Mouse (Mus musculus): ENCODE results near the gene Gm21663. TPM values are rescaled to one million over a fixed set of nuclear protein-coding genes. Genes with fewer than 3 reads are reported as not detected.
A peak's percentile ranks its signal among the peaks of the same experiment; 100 is the strongest.
"Not testable (repeated sequence)": the region's sequence is repeated elsewhere in the genome, so short reads cannot be mapped to it uniquely, and the experiment has no call there.

Gm21663 gene
- not detected for total RNA-seq (2021)

- DNase-seq; intact Hi-C loops (cut with DNase I): not testable (repeated sequence)
These were observed at the start of gene Gm21663 for GRCm38 (mm10) chr5:25942281-25942680. Gm21663 (minus strand) TSS chr5:25942381.

DNA sequence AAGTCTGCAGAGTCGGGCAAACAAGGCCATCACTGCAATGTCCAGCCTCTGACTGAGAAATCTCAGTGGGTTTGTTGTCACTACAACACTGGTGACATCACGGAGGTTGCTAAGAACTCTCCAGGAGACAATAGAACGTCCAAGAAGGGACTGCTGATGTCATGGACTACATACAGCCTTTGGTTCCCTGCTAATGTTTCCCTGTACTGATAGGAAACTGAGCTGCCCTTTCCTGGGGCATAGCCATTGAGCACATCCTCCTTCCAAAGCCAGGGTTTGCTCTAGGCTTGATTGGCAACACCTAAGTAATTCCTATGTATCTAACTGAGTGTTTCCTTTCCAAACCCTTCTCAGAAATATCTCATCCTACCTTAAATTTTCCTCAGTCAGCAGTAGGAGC is 46.4 kb upstream of the Gm21663 start, which contains the start of gene Gm21698:
Gene Gm21698, minus strand, starts transcription at position 101 of the 400 bp plus-strand sequence.
- intact Hi-C loops (cut with DNase I) = not testable (repeated sequence)

GRCm38 (mm10) chr5:25972563-25972962 is 30.4 kb upstream of the Gm21663 start, which contains the start of gene Gm21680:
Gm21680 (minus strand) TSS chr5:25972663.
- DNase-seq; intact Hi-C loops (cut with DNase I): not testable (repeated sequence)

More for the DNA sequence above, 46.4 kb upstream of the Gm21663 start, which contains the start of gene Gm21698:
- DNase-seq = not testable (repeated sequence)

DNA sequence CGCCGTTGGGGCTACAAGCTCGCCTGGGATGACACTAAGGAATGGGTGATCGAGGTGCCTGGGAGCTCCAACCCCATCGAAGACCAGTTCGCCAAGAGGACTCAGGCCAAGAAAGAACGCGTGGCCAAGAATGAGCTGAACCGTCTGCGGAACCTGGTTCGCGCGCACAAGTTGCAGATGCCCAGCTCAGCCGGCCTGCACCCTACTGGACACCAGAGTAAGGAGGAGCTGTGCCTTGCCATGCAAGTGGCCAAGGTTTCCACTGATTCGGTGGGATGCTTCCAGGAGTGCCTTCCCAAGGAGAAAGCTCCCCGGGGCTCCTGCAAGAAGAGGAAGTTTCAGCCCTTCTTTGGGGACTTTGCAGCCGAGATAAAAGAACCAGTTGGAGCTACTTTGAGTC is 14.9 kb upstream of the Gm21663 start:
- DNase-seq; intact Hi-C loops (cut with DNase I): not testable (repeated sequence)

- intact Hi-C loops (cut with DNase I); DNase-seq: not testable (repeated sequence)
These were observed 14.4 kb upstream of the Gm21663 start for GRCm38 (mm10) chr5:25956611-25957010.

DNA sequence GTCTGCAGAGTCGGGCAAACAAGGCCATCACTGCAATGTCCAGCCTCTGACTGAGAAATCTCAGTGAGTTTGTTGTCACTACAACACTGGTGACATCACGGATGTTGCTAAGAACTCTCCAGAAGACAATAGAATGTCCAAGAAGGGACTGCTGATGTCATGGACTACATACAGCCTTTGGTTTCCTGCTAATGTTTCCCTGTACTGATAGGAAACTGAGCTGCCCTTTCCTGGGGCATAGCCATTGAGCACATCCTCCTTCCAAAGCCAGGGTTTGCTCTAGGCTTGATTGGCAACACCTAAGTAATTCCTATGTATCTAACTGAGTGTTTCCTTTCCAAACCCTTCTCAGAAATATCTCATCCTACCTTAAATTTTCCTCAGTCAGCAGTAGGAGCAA is 12.1 kb upstream of the Gm21663 start, which contains the start of gene Gm21671:
Gene Gm21671, minus strand, starts transcription at position 101 of the 400 bp plus-strand sequence.
- intact Hi-C loops (cut with DNase I); DNase-seq: not testable (repeated sequence)

GRCm38 (mm10) chr5:25945391-25945790 is 3.2 kb upstream of the Gm21663 start:
- intact Hi-C loops (cut with DNase I); DNase-seq: not testable (repeated sequence)

DNA sequence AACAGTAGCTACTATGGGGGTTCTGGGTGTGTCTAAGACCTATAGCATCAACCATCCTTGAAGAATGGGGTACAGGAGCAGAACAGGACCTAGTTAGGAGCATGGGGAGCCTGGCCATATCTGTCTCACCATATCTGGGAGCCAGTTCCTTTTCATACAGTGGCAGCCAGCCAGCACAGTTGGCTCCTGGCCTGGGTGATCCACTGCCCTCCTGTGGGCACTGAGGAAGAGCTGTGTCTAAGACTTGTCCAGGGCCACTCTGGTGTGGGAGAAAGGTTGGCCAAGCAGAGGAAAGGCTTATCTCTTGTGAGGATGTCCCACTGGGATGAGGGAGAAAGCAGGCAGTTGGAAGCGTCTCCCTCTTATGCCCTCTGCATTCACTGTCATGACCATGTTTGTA is 50.9 kb downstream of the Gm21663 start:
- peak; percentile 65 to 76 for DNase-seq
- intact Hi-C loops (cut with DNase I) = no loop called here

DNA sequence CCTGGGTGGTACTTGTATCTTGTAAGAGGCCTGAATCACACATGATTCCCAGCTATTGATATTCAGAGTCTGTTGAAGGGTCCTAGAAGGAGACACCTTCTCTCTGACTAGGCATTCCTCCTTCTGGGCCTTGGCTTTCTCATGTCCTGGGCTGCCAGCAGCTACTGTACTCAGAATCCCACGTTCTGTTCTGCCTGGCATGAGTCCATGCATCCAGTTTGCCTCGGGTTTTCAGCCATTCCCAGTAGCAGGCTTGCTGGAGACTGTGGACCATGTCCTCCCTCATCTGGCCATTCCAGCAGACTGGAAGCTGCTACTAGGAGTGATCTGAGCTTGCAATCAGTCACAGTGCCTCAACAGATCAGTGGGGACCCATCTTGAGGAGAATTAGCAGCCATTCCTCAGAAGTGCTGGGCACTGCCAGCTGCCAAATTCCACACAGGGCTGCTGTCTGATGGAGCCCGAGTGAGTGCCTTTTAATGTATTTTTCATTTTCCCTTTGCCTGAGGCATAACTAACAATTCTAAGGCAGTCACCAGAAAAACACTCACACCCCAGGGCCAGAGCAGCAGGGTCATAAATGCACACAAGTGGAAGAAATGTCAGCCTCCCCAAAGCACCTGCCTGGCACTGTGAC is 52.3 kb downstream of the Gm21663 start:
- intact Hi-C loops (cut with DNase I) = no loop called here
- no peak for DNase-seq

- intact Hi-C loops (cut with DNase I) = no loop called here
- DNase-seq = no peak
These were observed 55.5 kb downstream of the Gm21663 start for GRCm38 (mm10) chr5:25886708-25887107.

Other genes with a start within 250 kb of the Gm21663 start
- 1 to 10 TPM; 5.6 to 7.2 TPM for gene Xrcc2, start 236.6 kb downstream of the Gm21663 start, total RNA-seq (2021)
- 10 to 100 TPM; 18.6 to 19.5 TPM for gene Actr3b, start 182.4 kb downstream of the Gm21663 start, total RNA-seq (2021)
- gene Gm21671, start 12.0 kb upstream of the Gm21663 start, total RNA-seq (2021) = not detected
- not detected for gene Gm21680, start 30.3 kb upstream of the Gm21663 start, total RNA-seq (2021)
- gene Gm21698, start 46.3 kb upstream of the Gm21663 start, total RNA-seq (2021) = not detected
- gene Gm1979, start 62.4 kb upstream of the Gm21663 start, total RNA-seq (2021) = not detected
- gene Gm5862, start 80.5 kb upstream of the Gm21663 start, total RNA-seq (2021) = not detected
- not detected for gene Speer4a, start 97.2 kb upstream of the Gm21663 start, total RNA-seq (2021)
- not detected for gene Gm7347, start 116.2 kb upstream of the Gm21663 start, total RNA-seq (2021)
- gene Gm10471, start 146.9 kb upstream of the Gm21663 start, total RNA-seq (2021) = not detected
- not detected for gene 5031410I06Rik, start 163.0 kb upstream of the Gm21663 start, total RNA-seq (2021)
- gene Gm10220, start 179.0 kb upstream of the Gm21663 start, total RNA-seq (2021) = not detected